Mouse (Mus musculus) mouse embryonic stem cell (cell line): ENCODE measurements around the gene Hivep2.

Experiments used
- in situ Hi-C, 2 experiments: fragments of 300-500 bp; cut with MboI; formaldehyde crosslinking; loops; 1 replicate in 1 of 2; 3 replicates in 1 of 2; pipeline ENCODE4 v1.14.3; 2019 to 2020; ENCODE audit warnings: low sequenced_read_pairs in 2 of 2, low pct_unique_long_range_greater_than_20kb in 1 of 2, mixed read lengths in 1 of 2; ENCODE audit not compliant: unreplicated experiment in 1 of 2

The Hivep2 gene

DNA sequence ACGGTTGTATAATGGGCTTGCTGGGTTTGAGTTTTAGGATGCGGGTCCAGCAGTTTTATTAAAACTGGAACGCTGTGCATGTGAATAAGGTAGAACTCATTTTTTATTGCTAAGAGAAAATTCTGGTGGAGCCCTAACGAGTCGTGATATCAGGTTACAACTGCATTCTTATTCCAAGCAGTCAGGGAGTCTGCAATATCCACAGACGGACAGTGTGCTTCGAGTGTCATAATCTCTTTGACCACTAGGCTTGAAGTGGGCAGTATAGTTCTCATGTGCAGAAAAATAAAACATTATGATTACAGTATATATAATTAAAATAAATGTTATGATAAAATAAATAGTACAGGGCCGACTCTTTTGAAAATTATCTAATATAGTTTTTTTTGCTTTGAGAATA is 3.1 kb downstream of the Hivep2 start:
- in situ Hi-C loops = no loop called here

DNA sequence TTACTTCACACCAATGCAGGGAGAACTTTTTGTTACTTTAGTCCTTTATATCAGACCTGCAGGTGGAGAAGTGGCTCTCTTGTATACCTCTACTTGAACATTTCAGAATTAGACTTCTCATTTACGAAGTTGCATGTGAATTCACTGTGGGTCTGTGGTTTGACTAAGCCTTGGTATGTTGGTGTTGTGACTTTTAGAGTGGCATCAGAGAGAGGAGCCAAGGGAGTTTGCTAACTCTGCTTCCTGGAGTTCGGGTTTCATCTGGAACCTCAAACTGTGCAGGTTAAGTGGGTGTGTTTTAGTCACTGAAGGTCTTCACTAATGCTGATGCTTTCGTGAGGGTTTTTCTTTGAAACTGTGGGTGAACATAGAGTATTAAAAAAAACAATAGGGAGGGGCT is 4.4 kb downstream of the Hivep2 start:
- in situ Hi-C loops = no loop called here

DNA sequence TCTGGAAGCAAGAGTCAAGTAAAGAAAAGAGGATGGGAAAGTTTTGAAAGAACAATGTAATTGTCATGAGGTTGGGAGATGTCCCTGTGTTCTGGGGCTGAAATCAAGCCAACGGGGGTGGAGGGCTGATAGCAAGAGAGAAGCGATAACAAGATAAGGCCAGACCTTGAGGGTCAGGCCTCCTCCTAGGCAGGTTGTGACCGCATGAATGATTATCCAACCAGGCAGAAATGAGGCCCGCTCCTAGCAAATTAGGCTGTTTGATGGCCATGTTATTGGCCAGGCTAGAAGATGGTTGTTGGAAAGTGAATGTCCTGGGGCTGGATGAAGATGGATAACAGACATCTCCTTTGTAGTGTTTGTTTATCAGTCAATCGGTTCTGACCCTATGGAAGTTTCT is 5.4 kb downstream of the Hivep2 start:
- in situ Hi-C loops = no loop called here

- in situ Hi-C loops = no loop called here
These were observed 7.8 kb downstream of the Hivep2 start for GRCm38 (mm10) chr10:13973563-13974179.

GRCm38 (mm10) chr10:13974472-13974871 is 8.6 kb downstream of the Hivep2 start:
- in situ Hi-C loops = no loop called here

- in situ Hi-C loops = no loop called here
These were observed 10.0 kb downstream of the Hivep2 start for GRCm38 (mm10) chr10:13975861-13976260.

GRCm38 (mm10) chr10:13976267-13976666 is 10.4 kb downstream of the Hivep2 start:
- in situ Hi-C loops = no loop called here

- in situ Hi-C loops = no loop called here
These were observed 16.4 kb downstream of the Hivep2 start for GRCm38 (mm10) chr10:13982271-13982670.

DNA sequence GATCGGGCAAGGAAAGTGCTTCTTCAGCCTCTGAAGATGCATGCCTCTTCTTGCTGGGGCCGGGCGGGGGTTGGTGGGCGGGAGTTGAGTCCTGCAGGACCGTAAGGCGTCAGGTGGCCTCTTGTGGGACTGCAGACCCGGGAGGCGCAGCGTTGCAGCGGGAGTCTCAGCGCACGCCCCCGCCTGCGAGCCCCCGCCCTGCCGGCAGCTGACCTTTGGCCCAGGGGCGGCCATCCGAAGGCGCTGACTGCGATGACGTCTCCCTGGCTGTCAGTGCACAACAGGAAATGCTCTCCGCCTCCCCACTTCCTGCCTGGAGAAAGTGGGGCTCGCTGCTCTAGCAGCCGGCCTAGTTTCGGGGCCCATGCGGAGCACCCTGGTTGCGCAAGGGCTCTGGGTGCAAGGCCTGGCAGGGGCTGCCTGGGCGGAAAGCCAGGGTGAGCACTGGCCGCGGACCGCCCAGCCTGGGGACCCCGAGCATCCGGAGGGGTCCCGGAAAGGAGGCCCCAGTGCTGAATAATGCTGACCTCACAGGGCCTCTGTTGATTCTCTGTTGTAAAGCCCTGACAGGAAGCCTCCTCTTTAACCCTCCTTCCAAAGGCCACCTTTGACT is 17.0 kb downstream of the Hivep2 start:
- in situ Hi-C loops = no loop called here

- in situ Hi-C loops = no loop called here
These were observed 17.8 kb downstream of the Hivep2 start for GRCm38 (mm10) chr10:13983631-13984030.

GRCm38 (mm10) chr10:13984233-13984632 is 18.4 kb downstream of the Hivep2 start:
- in situ Hi-C loops = no loop called here

GRCm38 (mm10) chr10:13986539-13986938 is 20.7 kb downstream of the Hivep2 start:
- in situ Hi-C loops = no loop called here

DNA sequence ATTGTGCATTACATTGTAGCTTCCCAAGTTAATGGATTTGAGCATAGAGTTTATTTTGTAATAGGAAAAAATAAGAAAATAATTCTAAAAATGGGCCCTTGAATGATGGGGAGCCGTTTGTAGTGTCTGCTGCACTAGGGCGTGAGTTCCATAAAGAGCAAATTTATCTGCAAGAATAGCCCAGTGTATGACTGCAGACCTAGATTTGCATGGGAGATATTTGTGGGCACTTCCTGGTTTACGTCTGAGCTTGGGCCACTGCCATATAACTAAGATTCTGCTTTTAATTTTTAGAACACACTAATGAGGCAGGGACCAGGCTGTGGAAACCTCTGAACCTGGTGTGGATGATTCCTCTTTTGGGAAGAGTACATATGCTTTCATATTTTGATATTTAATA is 21.5 kb downstream of the Hivep2 start:
- in situ Hi-C loops = no loop called here

DNA sequence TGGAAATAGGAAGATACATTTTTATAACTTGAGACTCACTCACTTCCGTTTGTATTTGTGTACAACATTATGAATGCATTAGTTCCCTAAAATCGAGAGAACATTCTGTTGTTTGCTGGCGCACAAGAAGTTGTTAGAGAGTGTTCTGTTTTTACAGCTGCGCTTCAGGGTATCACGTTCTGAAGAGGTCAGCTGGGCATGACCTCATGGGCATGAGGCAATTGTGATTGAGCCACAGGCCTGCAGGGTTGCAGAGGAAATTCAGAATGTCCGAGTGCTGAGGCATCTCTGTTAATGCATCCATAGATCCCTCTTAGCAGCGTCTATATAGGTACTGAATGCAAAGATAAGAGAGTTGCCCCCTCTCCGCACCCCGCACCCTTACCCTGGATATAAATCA is 22.4 kb downstream of the Hivep2 start:
- in situ Hi-C loops = no loop called here

DNA sequence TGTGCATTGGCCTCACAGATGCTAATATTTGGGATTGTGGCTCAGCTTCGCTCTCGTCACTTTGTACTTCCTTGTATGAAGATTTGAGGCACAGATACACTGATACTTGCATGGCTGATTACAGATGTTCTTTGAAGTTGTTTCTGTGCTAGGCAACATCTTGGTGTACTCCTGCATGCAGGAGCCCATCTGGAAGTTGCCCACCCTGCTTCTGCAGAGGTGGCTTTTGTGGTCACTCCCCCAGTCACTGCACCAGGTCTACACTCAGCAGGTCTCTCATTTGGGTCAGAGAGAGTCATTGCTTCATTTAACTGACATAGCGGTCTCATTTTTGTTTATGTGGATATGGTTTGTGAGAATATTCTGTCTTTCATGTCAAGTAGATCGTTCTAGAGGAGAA is 22.9 kb downstream of the Hivep2 start:
- in situ Hi-C loops = no loop called here

- in situ Hi-C loops = no loop called here
These were observed 25.0 kb downstream of the Hivep2 start for GRCm38 (mm10) chr10:13990842-13991241.

GRCm38 (mm10) chr10:13993411-13993810 is 27.5 kb downstream of the Hivep2 start:
- in situ Hi-C loops = no loop called here

- in situ Hi-C loops = no loop called here
These were observed 31.5 kb downstream of the Hivep2 start for GRCm38 (mm10) chr10:13997336-13997735.

- in situ Hi-C loops = no loop called here
These were observed 39.1 kb downstream of the Hivep2 start for GRCm38 (mm10) chr10:14004769-14005517.

- in situ Hi-C loops = no loop called here
These were observed 43.8 kb downstream of the Hivep2 start for GRCm38 (mm10) chr10:14009721-14010120.
